Mouse (Mus musculus) CH12.LX (cell line): ENCODE measurements around the gene Trpm5. TPM values are rescaled to one million over a fixed set of nuclear protein-coding genes. Genes with fewer than 3 reads are reported as not detected.

Source experiments
- DNase-seq: peaks from one replicate; pipeline ENCODE4 v3.0.0-alpha.2; 2013; ENCODE audit errors: extremely low read depth
- H3K27ac ChIP-seq: 2 replicates; pipeline ENCODE4 v1.5.1; 2012; ENCODE audit warnings: low read depth, mild to moderate bottlenecking, control low read depth, moderate library complexity; ENCODE audit not compliant: insufficient read depth
- H3K27me3 ChIP-seq: replicated peaks from 2 replicates; pipeline ENCODE3; 2012; ENCODE audit warnings: inconsistent platforms
- H3K36me3 ChIP-seq, 2 experiments: replicated peaks in 1 of 2; 2 replicates each; pipeline versions ENCODE3 to v1.6.1; 2012; ENCODE audit warnings: inconsistent platforms in 1 of 2, low read length in 1 of 2, mild to moderate bottlenecking in 1 of 2, mixed read lengths in 1 of 2, moderate library complexity in 1 of 2; ENCODE audit not compliant: control insufficient read depth in 1 of 2, insufficient read depth in 1 of 2
- H3K4me1 ChIP-seq, 2 experiments: 2 replicates each; pipeline ENCODE4 v1.6.1; 2012; ENCODE audit warnings: inconsistent platforms in 1 of 2, moderate library complexity in 1 of 2; ENCODE audit not compliant: insufficient read depth in 2 of 2, control insufficient read depth in 1 of 2
- H3K4me2 ChIP-seq: 2 replicates; pipeline ENCODE4 v1.6.1; 2012; ENCODE audit warnings: low read depth, mild to moderate bottlenecking, control low read depth; ENCODE audit not compliant: poor library complexity, insufficient read depth, severe bottlenecking
- H3K4me3 ChIP-seq, 3 experiments: fragments of 150-350 bp in 1 of 3; sonication (generic) in 1 of 3; replicated peaks in 1 of 3; 2 replicates each; pipeline versions ENCODE3 to v1.5.1; 2011 to 2012; ENCODE audit warnings: low read depth in 2 of 3, low read length in 2 of 3, mild to moderate bottlenecking in 2 of 3, moderate library complexity in 2 of 3, control low read depth in 1 of 3, improper control_type of control experiment in 1 of 3, inconsistent platforms in 1 of 3, mixed read lengths in 1 of 3; ENCODE audit not compliant: poor library complexity in 1 of 3
- H3K79me2 ChIP-seq: replicated peaks from 2 replicates; pipeline ENCODE4 v1.6.1; 2012; ENCODE audit warnings: mild to moderate bottlenecking, moderate library complexity; ENCODE audit not compliant: control insufficient read depth, poor library complexity, insufficient read depth, severe bottlenecking; ENCODE audit errors: extremely low read depth
- H3K9ac ChIP-seq: 2 replicates; pipeline ENCODE4 v1.6.1; 2012; ENCODE audit warnings: low read depth, mild to moderate bottlenecking, control low read depth, moderate library complexity; ENCODE audit not compliant: insufficient read depth
- H3K9me3 ChIP-seq: replicated peaks from 2 replicates; pipeline ENCODE3; 2012; ENCODE audit warnings: low read length, inconsistent platforms, mixed read lengths
- BHLHE40 ChIP-seq: IDR thresholded peaks from 2 replicates; pipeline ENCODE4 v1.6.1; 2011; ENCODE audit warnings: mild to moderate bottlenecking, low read depth, low read length, improper control_type of control experiment
- CHD1 ChIP-seq: IDR thresholded peaks from 2 replicates; pipeline ENCODE4 v1.6.1; 2012; ENCODE audit warnings: low read depth, low read length, improper control_type of control experiment, inconsistent platforms
- CHD2 ChIP-seq: IDR thresholded peaks from 2 replicates; pipeline ENCODE4 v1.6.1; 2011; ENCODE audit warnings: low read length, improper control_type of control experiment
- CTCF ChIP-seq, 2 experiments: IDR thresholded peaks in 1 of 2; conservative IDR thresholded peaks in 1 of 2; 2 replicates each; pipeline ENCODE4 v1.5.1; 2011 to 2012; ENCODE audit warnings: low read depth in 2 of 2, low read length in 2 of 2, improper control_type of control experiment in 1 of 2, inconsistent platforms in 1 of 2, mild to moderate bottlenecking in 1 of 2, moderate library complexity in 1 of 2
- E2F4 ChIP-seq: IDR thresholded peaks from 2 replicates; pipeline ENCODE4 v1.6.1; 2011; ENCODE audit warnings: low read depth, low read length, improper control_type of control experiment; ENCODE audit not compliant: insufficient replicate concordance
- ELF1 ChIP-seq: IDR thresholded peaks from 2 replicates; pipeline ENCODE4 v1.6.1; 2014; ENCODE audit warnings: low read depth, mild to moderate bottlenecking, inconsistent platforms, low read length, improper control_type of control experiment
- EP300 ChIP-seq: IDR thresholded peaks from 2 replicates; pipeline ENCODE4 v1.6.1; 2011; ENCODE audit warnings: low read length, improper control_type of control experiment
- ETS1 ChIP-seq: conservative IDR thresholded peaks from 2 replicates; pipeline ENCODE4 v1.6.1; 2012; ENCODE audit warnings: low read depth, mild to moderate bottlenecking, inconsistent platforms, low read length, improper control_type of control experiment, moderate library complexity
- GABPA ChIP-seq: IDR thresholded peaks from 2 replicates; pipeline ENCODE4 v1.6.1; 2012; ENCODE audit warnings: low read depth, low read length, improper control_type of control experiment, inconsistent platforms; ENCODE audit not compliant: insufficient replicate concordance
- HCFC1 ChIP-seq: IDR thresholded peaks from 2 replicates; pipeline ENCODE4 v1.6.1; 2012; ENCODE audit warnings: low read depth, mild to moderate bottlenecking, inconsistent platforms, low read length, improper control_type of control experiment
- IRF4 ChIP-seq: IDR thresholded peaks from 2 replicates; pipeline ENCODE4 v1.6.1; 2014; ENCODE audit warnings: low read depth, mild to moderate bottlenecking, inconsistent platforms, low read length, improper control_type of control experiment
- JUN ChIP-seq: IDR thresholded peaks from 2 replicates; pipeline ENCODE4 v1.6.1; 2011; ENCODE audit warnings: low read depth, mild to moderate bottlenecking, low read length, improper control_type of control experiment, moderate library complexity; ENCODE audit not compliant: insufficient read depth
- JUND ChIP-seq: conservative IDR thresholded peaks from 2 replicates; pipeline ENCODE4 v1.6.1; 2011; ENCODE audit warnings: low read depth, low read length, improper control_type of control experiment
- KAT2A ChIP-seq: IDR thresholded peaks from 2 replicates; pipeline ENCODE4 v1.6.1; 2012; ENCODE audit warnings: low read length, improper control_type of control experiment, inconsistent platforms; ENCODE audit not compliant: insufficient replicate concordance
- MAFK ChIP-seq: IDR thresholded peaks from 2 replicates; pipeline ENCODE4 v1.6.1; 2011; ENCODE audit warnings: low read length, improper control_type of control experiment; ENCODE audit not compliant: insufficient replicate concordance
- MAZ ChIP-seq: IDR thresholded peaks from 2 replicates; pipeline ENCODE4 v1.6.1; 2012; ENCODE audit warnings: low read depth, mild to moderate bottlenecking, inconsistent platforms, low read length, improper control_type of control experiment, moderate library complexity
- MEF2A ChIP-seq: IDR thresholded peaks from 2 replicates; pipeline ENCODE4 v1.6.1; 2014; ENCODE audit warnings: low read depth, mild to moderate bottlenecking, inconsistent platforms, low read length, improper control_type of control experiment, borderline replicate concordance
- MXI1 ChIP-seq: IDR thresholded peaks from 2 replicates; pipeline ENCODE4 v1.6.1; 2011; ENCODE audit warnings: mild to moderate bottlenecking, low read depth, low read length, improper control_type of control experiment
- MYC ChIP-seq: IDR thresholded peaks from 2 replicates; pipeline ENCODE4 v1.6.1; 2011; ENCODE audit warnings: low read depth, mild to moderate bottlenecking, improper control_type of control experiment, low read length
- NELFE ChIP-seq: IDR thresholded peaks from 2 replicates; pipeline ENCODE4 v1.6.1; 2011; ENCODE audit warnings: low read depth, low read length, improper control_type of control experiment
- NRF1 ChIP-seq: IDR thresholded peaks from 2 replicates; pipeline ENCODE4 v1.6.1; 2014; ENCODE audit warnings: low read depth, mild to moderate bottlenecking, inconsistent platforms, low read length, improper control_type of control experiment, moderate library complexity
- PAX5 ChIP-seq: IDR thresholded peaks from 2 replicates; pipeline ENCODE4 v1.6.1; 2012; ENCODE audit warnings: low read length, inconsistent platforms, mixed read lengths
- POLR2A ChIP-seq: IDR thresholded peaks from 2 replicates; pipeline ENCODE4 v1.6.1; 2011; ENCODE audit warnings: low read depth, mild to moderate bottlenecking, improper control_type of control experiment, low read length
- POLR2AphosphoS2 ChIP-seq: IDR thresholded peaks from 2 replicates; pipeline ENCODE4 v1.6.1; 2011; ENCODE audit warnings: low read depth, low read length, improper control_type of control experiment
- RAD21 ChIP-seq: IDR thresholded peaks from 2 replicates; pipeline ENCODE4 v1.6.1; 2011; ENCODE audit warnings: low read depth, mild to moderate bottlenecking, low read length, improper control_type of control experiment, moderate library complexity
- RCOR1 ChIP-seq: conservative IDR thresholded peaks from 2 replicates; pipeline ENCODE4 v1.6.1; 2012; ENCODE audit warnings: low read depth, mild to moderate bottlenecking, inconsistent platforms, low read length, improper control_type of control experiment
- SIN3A ChIP-seq: IDR thresholded peaks from 2 replicates; pipeline ENCODE4 v1.6.1; 2012; ENCODE audit warnings: low read length, improper control_type of control experiment, inconsistent platforms
- SMC3 ChIP-seq: IDR thresholded peaks from 2 replicates; pipeline ENCODE4 v1.6.1; 2011; ENCODE audit warnings: low read depth, low read length, improper control_type of control experiment
- TBP ChIP-seq: conservative IDR thresholded peaks from 2 replicates; pipeline ENCODE4 v1.6.1; 2011; ENCODE audit warnings: low read depth, low read length, improper control_type of control experiment
- TCF12 ChIP-seq: IDR thresholded peaks from 2 replicates; pipeline ENCODE4 v1.6.1; 2014; ENCODE audit warnings: low read depth, mild to moderate bottlenecking, inconsistent platforms, low read length, improper control_type of control experiment
- UBTF ChIP-seq: IDR thresholded peaks from 2 replicates; pipeline ENCODE4 v1.6.1; 2012; ENCODE audit warnings: low read depth, mild to moderate bottlenecking, inconsistent platforms, low read length, improper control_type of control experiment, moderate library complexity
- USF1 ChIP-seq: IDR thresholded peaks from 2 replicates; pipeline ENCODE4 v1.6.1; 2014; ENCODE audit warnings: low read depth, mild to moderate bottlenecking, inconsistent platforms, low read length, improper control_type of control experiment
- USF2 ChIP-seq: conservative IDR thresholded peaks from 2 replicates; pipeline ENCODE4 v1.6.1; 2011; ENCODE audit warnings: low read depth, low read length, improper control_type of control experiment
- ZC3H11A ChIP-seq: IDR thresholded peaks from 2 replicates; pipeline ENCODE4 v1.6.1; 2012; ENCODE audit warnings: low read depth, mild to moderate bottlenecking, inconsistent platforms, low read length, improper control_type of control experiment
- ZKSCAN1 ChIP-seq: IDR thresholded peaks from 2 replicates; pipeline ENCODE4 v1.6.1; 2012; ENCODE audit warnings: low read depth, inconsistent platforms, low read length, improper control_type of control experiment, borderline replicate concordance
- ZMIZ1 ChIP-seq: IDR thresholded peaks from 2 replicates; pipeline ENCODE4 v1.6.1; 2012; ENCODE audit warnings: low read depth, mild to moderate bottlenecking, inconsistent platforms, low read length, improper control_type of control experiment
- ZNF384 ChIP-seq: IDR thresholded peaks from 2 replicates; pipeline ENCODE4 v1.6.1; 2012; ENCODE audit warnings: low read depth, low read length, improper control_type of control experiment, inconsistent platforms
- dilution Hi-C: fragments of 300-500 bp; cut with MboI; formaldehyde crosslinking; loops from 2 replicates; pipeline ENCODE4 v1.14.3; 2020; ENCODE audit warnings: low sequenced_read_pairs; ENCODE audit not compliant: extremely low pct_unique_long_range_greater_than_20kb, extremely low pct_ligation_motif_present
- in situ Hi-C: fragments of 300-500 bp; cut with MboI; formaldehyde crosslinking; loops from 3 replicates; pipeline ENCODE4 v1.14.3; 2019; ENCODE audit warnings: low sequenced_read_pairs, low pct_ligation_motif_present, low pct_unique_long_range_greater_than_20kb, mixed read lengths
- polyA plus RNA-seq: library from polyadenylated mRNA; unstranded; fragments of >175 nt; gene quantifications from 2 replicates; pipeline ENCODE4 v1.2.1, GENCODE M21; 2012; ENCODE audit warnings: low read depth; ENCODE audit not compliant: insufficient read length
- total RNA-seq, 2 experiments: library from RNA; depleted of rRNA; stranded (reverse); fragments of 300-350 nt in 1 of 2; fragments of >200 nt in 1 of 2; gene quantifications; 2 replicates each; pipeline ENCODE4 v1.2.3; 2012 to 2014

Trpm5 gene
- total and polyA plus RNA-seq, 3 experiments, result 1.1 to 3.0 (median 1.5) TPM

GRCm38 (mm10) chr7:143021356-143022164 lies 72.9 kb downstream of the Trpm5 start:
- Histone ChIP-seq H3K36me3 (peaks cover 3 to 38% of the 10 kb centered on the region in 2 experiments), H3K79me2 (no peaks in the 10 kb centered on the region), H3K4me2 (peak overlapping the region; percentile 46; the same call in 1 of the 2 replicates), H3K27ac (peak overlapping the region; percentile 92), H3K4me3 (no peak overlapping the region), H3K27me3 (no peaks in the 10 kb centered on the region), H3K9me3 (peaks cover 13% of the 10 kb centered on the region), H3K9ac (peak overlapping the region; percentile 25; the same call in 1 of the 2 replicates), H3K4me1 (peaks cover 30 to 73% of the 10 kb centered on the region in 2 experiments)
- in situ Hi-C loops (loop anchor here (25.0 kb wide), 1 partner anchor 559 kb away; the partner anchor contains the start of gene Lsp1), dilution Hi-C loops (no loop called here)
- peak; percentile 83 for DNase-seq
- TF ChIP-seq MAZ (no peak), ZKSCAN1 (no peak), USF2 (no peak), EP300 (peak; percentile 51; the same call in 1 of the 2 replicates), GABPA (no peak), ZC3H11A (no peak), CTCF (conservative IDR thresholded peaks at IDR 0.05 in 1 of 2, IDR thresholded peaks at IDR 0.05 in 1 of 2; ENCODE audit: low read depth in 2 of 2, low read length in 2 of 2) (no peak), ZNF384 (no peak), NRF1 (no peak), JUN (0 out of 2 replicates have a peak, but pooled peaks have one; percentile 9), HCFC1 (0 out of 2 replicates have a peak, but pooled peaks have one; percentile 14), ELF1 (peak; percentile 34; the same call in 1 of the 2 replicates), ETS1 (peak; percentile 53), PAX5 (no peak), UBTF (no peak), MAFK (peak; percentile 23; the same call in 1 of the 2 replicates), CHD1 (no peak), RCOR1 (0 out of 2 replicates have a peak, but pooled peaks have one; percentile 42), CHD2 (no peak; the same call in 1 of the 2 replicates), MEF2A (peak; percentile 60; the same call in 1 of the 2 replicates), RAD21 (no peak), SMC3 (no peak), POLR2A (peak; percentile 40; the same call in 1 of the 2 replicates), TCF12 (0 out of 2 replicates have a peak, but pooled peaks have one; percentile 14), MYC (peak; percentile 78), JUND (0 out of 2 replicates have a peak, but pooled peaks have one; percentile 11), ZMIZ1 (peak; percentile 20; the same call in 1 of the 2 replicates), KAT2A (no peak), BHLHE40 (peak; percentile 41), E2F4 (no peak), TBP (peak; percentile 67; the same call in 1 of the 2 replicates), NELFE (no peak), POLR2AphosphoS2 (no peak; the same call in 1 of the 2 replicates), MXI1 (peak; percentile 38; the same call in 1 of the 2 replicates), USF1 (no peak), SIN3A (peak; percentile 60; the same call in 1 of the 2 replicates), IRF4 (peak; percentile 72; the same call in 1 of the 2 replicates)
